Mouse (Mus musculus) heart, postnatal 25 days (tissue): ENCODE data around the gene Ankar. TPM values are rescaled to one million over a fixed set of nuclear protein-coding genes. Genes with fewer than 3 reads are reported as not detected.

Experiments used
- DNase-seq: peaks from one replicate; pipeline ENCODE4 v3.0.0; 2022; ENCODE audit warnings: low spot score
- intact Hi-C: fragments of 180-260 bp; cut with DNase I; formaldehyde crosslinking; loops from one replicate; pipeline ENCODE4 v1.15.1; 2025
- total RNA-seq, 2 experiments: library from RNA; stranded (reverse); gene quantifications; 2 replicates each; pipeline ENCODE4 v1.2.3; 2021

The Ankar gene
- total RNA-seq, 2 experiments from 2014 or later: not detected

GRCm38 (mm10) chr1:72599146-72600101 is 101.0 kb downstream of the Ankar start:
- intact Hi-C loops: no loop called here
- no peak for DNase-seq

- intact Hi-C loops: no loop called here
- no peak for DNase-seq
Measured at GRCm38 (mm10) chr1:72596231-72596630, 104.1 kb downstream of the Ankar start.

GRCm38 (mm10) chr1:72595686-72596085 is 104.7 kb downstream of the Ankar start:
- intact Hi-C loops: no loop called here
- no peak for DNase-seq

GRCm38 (mm10) chr1:72593340-72593951 is 106.9 kb downstream of the Ankar start:
- intact Hi-C loops: no loop called here
- DNase-seq: peak; percentile 55

Other genes with a start within 250 kb of the Ankar start
- gene March4, start 163.6 kb downstream of the Ankar start, total RNA-seq: not detected
- gene Smarcal1, start 117.3 kb downstream of the Ankar start, total RNA-seq: 10 to 100 TPM; 24.7 to 28.3 TPM
- gene Rpl37a, start 10.7 kb upstream of the Ankar start, total RNA-seq: 100 to 1,000 TPM; 571 to 619 TPM
- not detected for gene Igfbp2, start 123.9 kb upstream of the Ankar start, total RNA-seq
- 100 to 1,000 TPM; 112 to 149 TPM for gene Igfbp5, start 174.3 kb upstream of the Ankar start, total RNA-seq